ENCODE assay signal across 10 mouse cellular contexts in genomic region chr2:20737112-20737808, GRCm38 (mm10).
A peak's percentile ranks its signal among the peaks of the same experiment; 100 is the strongest.
DNase-seq lines count a peak whose midpoint lies in the region; ATAC-seq lines count a peak whose summit lies in the region.
"Had no signal": no experiment of that assay in that cellular context is flagged by ENCODE, and none has a peak within 500 bp of the region (broad histone marks: within the 10 kb centered on the region; RNA-seq: fewer than 3 reads in every experiment).

No protein-coding gene starts in this region.

- DNase-seq in heart, adult 18-20 months, result peak; percentile 19 to 27
- DNase-seq in heart, adult 8-10 months (ENCODE audit: low spot score), result no peak
- DNase-seq in ZHBTc4 (ENCODE audit: low read depth, low spot score), result peak; percentile 73
- DNase-seq in kidney, adult 8-10 months, result peak; percentile 31 to 51
- DNase-seq in right cerebral cortex, adult 2 months (ENCODE audit: low spot score in 2 of 2), result no peak
- DNase-seq in spleen, postnatal 4 days (ENCODE audit: low spot score in 2 of 2), result no peak
- DNase-seq: cerebellum, adult 9-10 months; spleen, adult 18-20 months had no signal

- ATAC-seq in megakaryocyte progenitor cell, adult 5-6 weeks (replicated peaks; ENCODE audit: poor library complexity), result peak; percentile 44; the same call in 1 of the 2 replicates
- ATAC-seq in frontal cortex, adult (ENCODE audit: low TSS enrichment), result no peak

Comparison
In these comparisons a context has a peak if more than half of its experiments do, and no peak if none do; other contexts are left out.
1. DNase-seq: peak in heart, adult 18-20 months (2 of 2), ZHBTc4 (single experiment) and kidney, adult 8-10 months (2 of 2); none in heart, adult 8-10 months (single experiment), right cerebral cortex, adult 2 months (0 of 2) and spleen, postnatal 4 days (0 of 2).